Mouse (Mus musculus): Measurements from ENCODE around the gene Fcor. TPM values are rescaled to one million over a fixed set of nuclear protein-coding genes. Genes with fewer than 3 reads are reported as not detected.

The Fcor gene
- polyA plus RNA-seq, 1 experiment from 2014 or later = 9.1 TPM

DNA sequence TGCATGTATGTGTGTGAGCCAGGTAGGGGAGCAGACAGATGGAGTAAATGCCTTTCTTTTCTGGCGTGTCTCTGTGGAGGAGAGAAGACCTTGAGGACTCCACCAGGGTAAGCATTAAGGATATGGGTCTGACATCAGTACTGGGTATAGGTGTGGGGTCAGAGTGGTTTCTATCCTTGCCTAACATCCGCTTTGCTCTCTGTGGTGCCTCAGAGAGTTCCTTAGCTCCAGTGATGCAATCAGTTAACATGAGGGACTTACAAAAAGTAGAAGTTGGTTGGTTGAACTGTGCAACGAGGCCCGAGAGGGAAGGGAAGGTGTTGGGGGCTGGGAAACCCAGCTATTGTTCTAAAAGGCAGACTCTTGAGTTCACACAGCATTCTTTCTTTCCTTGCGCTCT lies 7.8 kb downstream of the Fcor start:
- no peak for ATAC-seq (replicated peaks)
- Histone ChIP-seq H3K4me1 (no peaks in the 10 kb centered on the region), H3K9ac (replicated peaks) (no peak overlapping the region), H3K4me3 (no peak overlapping the region), H3K9me3 (no peaks in the 10 kb centered on the region), H3K36me3 (no peaks in the 10 kb centered on the region), H3K27ac (replicated peaks) (no peak overlapping the region), H3K4me2 (replicated peaks) (no peak overlapping the region), H3K27me3 (no peaks in the 10 kb centered on the region)
- WGBS = 63% methylated on average over 4 of the region's 5 CpGs

DNA sequence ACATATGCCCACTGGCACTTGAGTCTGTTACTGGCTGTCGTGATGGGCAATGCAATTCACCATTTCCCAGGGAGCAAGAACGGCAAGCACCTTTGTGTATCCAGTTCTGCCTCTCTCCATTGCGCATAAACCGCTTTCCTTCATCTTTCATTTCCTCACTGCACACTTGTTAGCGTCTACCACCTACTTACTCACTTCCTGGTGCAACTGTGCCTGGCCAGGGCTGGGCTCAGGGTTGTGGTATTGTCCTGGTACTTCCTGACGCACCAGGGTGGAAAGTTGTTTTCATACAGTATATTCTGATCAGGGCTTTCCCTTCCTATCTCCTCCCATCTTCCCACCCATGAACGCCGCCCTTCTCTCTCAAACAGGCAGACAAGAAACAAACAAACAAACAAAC lies 11.3 kb downstream of the Fcor start:
- no peak overlapping the region for H3K9ac ChIP-seq (replicated peaks)
- 82% methylated on average over 8 of the region's 8 CpGs for WGBS
- no peaks in the 10 kb centered on the region for H3K9me3 ChIP-seq
- H3K27me3 ChIP-seq = no peaks in the 10 kb centered on the region
- ATAC-seq (replicated peaks) = no peak
- H3K36me3 ChIP-seq = no peaks in the 10 kb centered on the region
- H3K4me1 ChIP-seq = 0 out of 2 replicates have a peak, but pooled peaks cover 5% of the 10 kb centered on the region
- no peak overlapping the region for H3K4me3 ChIP-seq
- H3K4me2 ChIP-seq (replicated peaks) = no peak overlapping the region
- no peak overlapping the region for H3K27ac ChIP-seq (replicated peaks)

DNA sequence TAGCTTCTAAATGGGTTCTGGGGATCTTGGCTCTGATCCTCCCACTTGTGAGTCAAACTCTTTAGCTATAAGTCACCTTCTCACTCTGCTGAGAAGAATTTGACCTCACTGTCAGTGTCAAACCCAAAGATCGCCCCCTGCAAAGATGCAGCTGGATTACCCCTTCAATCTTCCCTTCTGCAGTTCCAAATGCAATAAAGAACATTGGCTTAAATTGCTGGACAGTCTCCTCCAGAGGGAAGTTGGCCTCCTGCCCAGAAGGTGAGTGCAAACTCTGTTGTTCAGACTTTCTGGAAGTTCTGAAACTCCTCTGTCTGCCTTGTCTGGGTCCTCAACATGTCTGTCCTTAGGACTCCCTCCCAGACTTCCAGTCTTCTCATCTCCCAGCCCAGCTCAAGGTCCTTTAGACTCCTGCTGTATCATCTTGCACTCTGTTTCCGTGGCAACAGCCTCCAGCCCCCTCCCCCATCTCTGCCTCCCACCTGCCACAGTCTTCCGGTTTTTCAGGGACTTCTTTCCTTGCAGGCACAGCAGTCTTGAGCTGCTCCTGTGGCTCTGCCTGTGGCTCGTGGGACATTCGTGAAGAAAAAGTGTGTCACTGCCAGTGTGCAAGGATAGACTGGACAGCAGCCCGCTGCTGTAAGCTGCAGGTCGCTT lies 15.3 kb downstream of the Fcor start:
- Histone ChIP-seq H3K27me3 (no peaks in the 10 kb centered on the region), H3K4me1 (0 out of 2 replicates have a peak, but pooled peaks cover 5% of the 10 kb centered on the region), H3K9ac (replicated peaks) (no peak overlapping the region), H3K27ac (replicated peaks) (no peak overlapping the region), H3K36me3 (no peaks in the 10 kb centered on the region), H3K9me3 (no peaks in the 10 kb centered on the region), H3K4me2 (replicated peaks) (no peak overlapping the region), H3K4me3 (no peak overlapping the region)
- 20% methylated on average over 7 of the region's 7 CpGs for WGBS
- no peak; the same call in 1 of the 2 replicates for ATAC-seq (replicated peaks)

DNA sequence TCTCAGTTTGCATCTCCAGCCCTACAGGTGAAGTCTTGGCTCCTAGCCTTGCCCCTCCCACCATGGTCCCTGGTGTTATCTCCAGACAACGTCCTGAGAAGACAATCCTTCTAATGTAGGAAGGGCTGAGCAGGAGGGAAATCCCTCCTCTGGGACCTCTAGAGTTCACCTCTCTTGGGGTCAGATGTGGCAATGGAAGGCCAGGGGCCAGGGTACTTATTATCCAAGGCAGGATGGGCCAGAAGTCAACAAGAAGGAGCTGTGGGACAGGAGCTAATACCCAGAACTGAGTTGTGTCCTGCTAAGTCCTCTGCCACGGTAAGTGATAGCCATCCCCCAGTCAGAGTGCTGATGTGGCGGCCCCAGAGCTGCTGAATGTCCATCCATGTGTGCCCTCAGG lies 16.6 kb downstream of the Fcor start, which contains the start of gene Retn:
Gene Retn (plus strand): TSS at position 245 of the 400 bp plus-strand sequence.
- no peak within 1 kb of the TSS for H3K9ac ChIP-seq (replicated peaks)
- H3K4me1 ChIP-seq = 0 out of 2 replicates have a peak, but pooled peaks cover 5% of the 10 kb centered on the region
- no peaks in the 10 kb centered on the region for H3K27me3 ChIP-seq
- WGBS = 81% methylated on average over 3 of the region's 3 CpGs
- H3K27ac ChIP-seq (replicated peaks) = no peak within 1 kb of the TSS
- no peaks in the 10 kb centered on the region for H3K9me3 ChIP-seq
- H3K4me2 ChIP-seq (replicated peaks) = no peak within 1 kb of the TSS
- no peak for ATAC-seq (replicated peaks)
- H3K36me3 ChIP-seq = no peaks in the 10 kb centered on the region
- no peak within 1 kb of the TSS for H3K4me3 ChIP-seq

DNA sequence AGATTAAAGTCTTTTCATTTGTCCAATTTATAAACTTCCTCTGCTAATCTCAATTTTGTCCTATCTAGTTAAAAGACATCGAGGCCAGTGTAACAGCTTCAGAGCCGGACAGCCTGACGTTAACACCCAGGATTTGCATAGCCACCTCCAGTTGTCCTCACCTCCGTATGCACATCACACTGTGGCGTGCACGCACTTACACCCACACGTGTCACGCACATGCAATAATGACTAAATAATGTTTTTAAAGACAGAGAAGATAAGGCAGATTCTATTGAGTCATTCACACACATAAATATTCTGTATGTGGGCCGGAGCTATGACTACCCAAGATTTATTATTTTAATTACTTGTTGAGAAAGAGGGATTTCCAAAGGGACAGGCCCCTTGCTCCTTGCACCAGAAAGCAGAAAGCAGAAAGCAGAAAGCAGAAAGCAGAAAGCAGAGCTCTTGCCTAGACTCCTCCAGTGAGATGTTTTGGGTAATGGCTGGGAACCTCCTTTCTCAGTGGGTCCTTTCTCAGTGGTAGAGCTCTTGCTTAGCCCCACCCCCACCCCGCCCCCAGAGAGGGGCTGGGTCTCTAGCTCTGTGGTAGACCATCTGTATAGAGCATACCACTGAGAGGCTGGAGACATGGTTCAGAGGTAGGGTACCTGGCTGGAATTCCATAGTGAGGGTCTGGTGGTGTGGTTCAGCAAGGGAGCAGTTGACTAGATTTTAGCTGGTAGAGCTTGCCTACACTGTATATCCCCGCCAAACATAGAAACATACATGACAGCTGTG lies 17.2 kb downstream of the Fcor start:
- H3K4me3 ChIP-seq = no peak overlapping the region
- no peaks in the 10 kb centered on the region for H3K9me3 ChIP-seq
- H3K4me1 ChIP-seq = 0 out of 2 replicates have a peak, but pooled peaks cover 5% of the 10 kb centered on the region
- H3K36me3 ChIP-seq = no peaks in the 10 kb centered on the region
- H3K9ac ChIP-seq (replicated peaks) = no peak overlapping the region
- H3K27me3 ChIP-seq = no peaks in the 10 kb centered on the region
- no peak for ATAC-seq (replicated peaks)
- 76% methylated on average over 11 of the region's 11 CpGs for WGBS
- no peak overlapping the region for H3K27ac ChIP-seq (replicated peaks)
- H3K4me2 ChIP-seq (replicated peaks) = no peak overlapping the region

DNA sequence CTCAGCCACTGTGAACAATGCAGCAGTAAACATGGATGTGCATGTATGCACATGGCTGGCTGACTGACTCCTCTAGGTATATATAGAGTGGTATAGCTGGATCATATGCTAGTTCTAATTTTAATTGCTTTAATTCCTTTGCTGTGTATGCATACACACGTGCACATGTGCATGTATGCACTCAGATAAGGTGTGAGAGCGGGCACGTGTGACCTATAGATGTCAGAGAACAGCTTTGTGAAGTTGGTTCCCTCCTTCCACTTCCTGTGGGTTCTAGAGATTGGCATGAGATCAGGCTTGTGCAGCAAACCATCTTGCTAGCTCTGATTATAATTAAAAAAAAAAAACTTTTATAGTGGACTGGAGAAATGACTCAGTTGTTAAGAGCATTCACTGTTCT lies 19.3 kb downstream of the Fcor start:
- Histone ChIP-seq H3K4me3 (no peak overlapping the region), H3K27me3 (no peaks in the 10 kb centered on the region), H3K27ac (replicated peaks) (no peak overlapping the region), H3K4me1 (0 out of 2 replicates have a peak, but pooled peaks cover 5% of the 10 kb centered on the region), H3K4me2 (replicated peaks) (no peak overlapping the region), H3K36me3 (no peaks in the 10 kb centered on the region), H3K9ac (replicated peaks) (no peak overlapping the region), H3K9me3 (no peaks in the 10 kb centered on the region)
- no peak for ATAC-seq (replicated peaks)
- WGBS = 71% methylated on average over 3 of the region's 3 CpGs

DNA sequence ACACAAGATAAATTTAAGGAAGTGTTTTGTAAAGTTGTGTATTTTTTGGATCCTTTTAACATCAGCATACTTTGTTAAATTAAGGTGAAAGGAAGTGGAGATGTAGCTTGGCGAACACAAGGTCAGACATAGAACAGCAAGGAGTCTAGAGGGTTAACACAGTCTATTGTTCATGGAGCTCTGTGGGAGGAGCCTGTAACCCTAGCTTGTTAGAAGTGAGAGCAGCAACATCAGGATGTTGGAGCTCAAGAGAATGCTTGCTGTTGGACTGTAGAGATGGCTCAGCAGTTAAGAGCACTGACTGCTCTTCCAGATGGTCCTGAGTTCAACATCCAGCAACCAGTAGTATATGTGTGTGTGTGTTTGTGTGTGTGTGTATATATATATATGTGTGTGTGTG lies 23.2 kb downstream of the Fcor start:
- no peaks in the 10 kb centered on the region for H3K27me3 ChIP-seq
- ATAC-seq (replicated peaks) = no peak
- H3K4me2 ChIP-seq (replicated peaks) = no peak overlapping the region
- no peaks in the 10 kb centered on the region for H3K36me3 ChIP-seq
- H3K27ac ChIP-seq (replicated peaks) = no peak overlapping the region
- H3K4me3 ChIP-seq = no peak overlapping the region
- no peaks in the 10 kb centered on the region for H3K9me3 ChIP-seq
- no peaks in the 10 kb centered on the region for H3K4me1 ChIP-seq
- 43% methylated on average over 1 of the region's 1 CpGs for WGBS
- H3K9ac ChIP-seq (replicated peaks) = no peak overlapping the region

DNA sequence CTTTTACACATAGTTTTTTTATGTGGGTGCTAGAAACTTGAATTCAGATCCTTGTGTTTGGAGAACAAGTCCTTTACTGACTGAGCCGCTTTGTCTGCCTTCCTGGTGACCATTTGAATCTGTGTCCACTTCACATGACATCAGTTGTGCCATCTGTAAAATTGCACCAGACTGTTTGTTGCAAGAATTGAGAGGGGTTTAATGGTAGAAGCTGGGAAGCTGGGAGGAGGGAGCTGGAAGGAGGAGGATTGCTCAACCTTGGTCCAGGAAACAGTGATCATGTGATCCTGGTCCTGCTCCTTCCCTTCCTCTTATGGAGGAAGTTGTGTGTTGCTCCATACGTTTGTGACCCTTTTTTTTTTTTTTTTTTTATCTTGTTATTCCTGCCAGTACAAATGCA lies 23.9 kb downstream of the Fcor start:
- Histone ChIP-seq H3K4me1 (no peaks in the 10 kb centered on the region), H3K27me3 (no peaks in the 10 kb centered on the region), H3K4me3 (no peak overlapping the region), H3K4me2 (replicated peaks) (no peak overlapping the region), H3K9me3 (no peaks in the 10 kb centered on the region), H3K36me3 (no peaks in the 10 kb centered on the region), H3K27ac (replicated peaks) (no peak overlapping the region), H3K9ac (replicated peaks) (no peak overlapping the region)
- WGBS = 72% methylated on average over 2 of the region's 2 CpGs
- ATAC-seq (replicated peaks) = no peak

DNA sequence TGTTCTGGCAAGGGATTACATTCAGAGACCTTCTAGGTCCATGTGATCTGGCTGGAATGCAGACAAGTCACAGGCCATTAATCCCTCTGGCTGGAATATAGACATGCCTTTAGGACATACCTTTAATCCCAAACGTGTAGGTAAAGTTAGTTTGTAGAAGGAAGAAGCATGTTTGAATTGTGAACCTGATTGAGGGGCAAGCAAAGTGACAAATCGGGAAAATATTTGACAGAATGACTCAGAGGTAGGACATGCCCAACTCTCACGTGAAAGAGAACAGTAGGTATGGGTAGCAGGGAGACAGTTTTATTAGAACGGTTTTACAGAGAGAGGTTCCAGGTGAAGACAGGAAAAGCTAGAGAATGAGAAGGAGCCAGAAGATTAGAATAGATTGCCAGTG lies 24.6 kb downstream of the Fcor start:
- Histone ChIP-seq H3K36me3 (no peaks in the 10 kb centered on the region), H3K9me3 (no peaks in the 10 kb centered on the region), H3K4me3 (no peak overlapping the region), H3K27me3 (no peaks in the 10 kb centered on the region), H3K4me2 (replicated peaks) (no peak overlapping the region), H3K4me1 (no peaks in the 10 kb centered on the region), H3K9ac (replicated peaks) (no peak overlapping the region), H3K27ac (replicated peaks) (no peak overlapping the region)
- WGBS = 81% methylated on average over 4 of the region's 4 CpGs
- no peak for ATAC-seq (replicated peaks)

DNA sequence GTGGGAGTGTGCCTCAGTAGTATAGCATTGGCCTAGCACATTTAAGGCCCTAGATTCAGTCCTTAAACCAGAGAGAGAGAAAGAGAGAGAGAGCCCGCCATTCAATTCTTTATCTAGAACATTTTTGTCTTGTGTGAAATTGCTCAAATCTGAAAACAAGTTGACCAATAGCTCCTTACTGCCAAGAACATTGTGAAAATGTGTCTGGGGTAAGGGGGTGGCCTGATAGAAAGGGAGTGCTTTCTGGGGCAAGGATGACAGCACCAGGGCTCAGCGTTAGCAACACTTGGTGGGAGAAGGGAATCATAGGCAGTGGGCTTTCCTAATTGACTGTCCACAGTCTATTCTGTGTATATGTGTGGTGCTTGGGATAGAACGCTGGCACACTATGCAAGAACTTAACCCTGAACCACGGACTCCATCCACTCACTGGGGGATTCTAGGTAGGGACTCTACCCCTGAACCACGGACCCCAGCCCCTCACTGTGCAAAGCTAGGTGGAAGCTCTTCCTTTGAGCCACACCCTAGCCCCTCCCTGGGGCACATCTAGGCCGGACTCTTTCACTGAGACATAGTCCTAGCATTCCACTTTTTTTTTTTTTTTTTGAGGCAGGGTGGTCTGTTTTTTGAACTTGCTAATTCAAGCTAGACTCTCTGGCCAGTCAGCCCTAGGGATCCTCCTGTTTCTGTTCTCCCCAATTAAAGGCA lies 25.2 kb downstream of the Fcor start:
- Histone ChIP-seq H3K9ac (replicated peaks) (no peak overlapping the region), H3K9me3 (no peaks in the 10 kb centered on the region), H3K27me3 (no peaks in the 10 kb centered on the region), H3K4me1 (no peaks in the 10 kb centered on the region), H3K4me2 (replicated peaks) (no peak overlapping the region), H3K36me3 (no peaks in the 10 kb centered on the region), H3K4me3 (no peak overlapping the region), H3K27ac (replicated peaks) (no peak overlapping the region)
- 84% methylated on average over 6 of the region's 6 CpGs for WGBS
- no peak for ATAC-seq (replicated peaks)

DNA sequence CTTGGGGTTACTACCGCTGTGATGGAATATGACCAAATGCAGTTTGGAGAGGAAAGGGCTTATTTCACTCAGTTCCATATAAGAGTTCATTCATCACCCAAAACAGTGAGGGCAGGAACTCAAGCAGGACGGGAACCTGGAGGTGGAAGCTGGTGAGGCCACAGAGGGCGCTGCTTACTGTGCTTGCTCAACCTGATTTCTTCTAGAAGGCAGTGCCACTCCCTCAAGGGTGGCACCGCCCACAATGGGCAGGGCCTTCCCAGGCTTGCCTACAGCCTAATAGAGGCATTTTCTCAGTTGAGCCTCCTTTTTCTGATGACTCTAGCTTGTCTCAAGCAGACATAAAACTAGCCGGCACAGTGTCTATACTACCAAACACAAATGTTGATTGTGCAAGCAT lies 26.4 kb downstream of the Fcor start:
- no peak overlapping the region for H3K4me2 ChIP-seq (replicated peaks)
- no peak for ATAC-seq (replicated peaks)
- 24% methylated on average over 5 of the region's 5 CpGs for WGBS

DNA sequence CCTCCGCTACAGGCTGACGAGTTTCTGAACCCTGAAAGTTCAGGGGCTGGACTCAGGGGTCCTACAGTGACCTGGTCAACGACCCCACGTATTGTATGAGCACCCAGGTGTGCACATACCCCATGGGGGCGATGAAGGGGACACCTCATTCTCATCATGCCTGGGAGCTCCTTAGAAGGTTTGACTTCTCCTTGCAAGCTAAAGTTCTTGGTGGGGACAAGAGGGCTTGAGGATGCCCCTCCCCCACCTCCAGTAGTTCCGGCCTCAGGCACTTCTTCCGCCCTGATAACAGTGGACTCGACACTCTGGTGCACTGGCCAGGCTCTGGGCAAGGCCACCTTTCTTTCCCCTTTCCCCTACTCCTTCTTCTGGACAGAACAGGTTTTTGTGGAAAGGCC lies 40.7 kb downstream of the Fcor start:
- no peaks in the 10 kb centered on the region for H3K36me3 ChIP-seq
- no peak; the same call in 1 of the 2 replicates for ATAC-seq (replicated peaks)
- peaks cover 13% of the 10 kb centered on the region for H3K4me1 ChIP-seq
- peak overlapping the region; percentile 57 for H3K4me3 ChIP-seq
- peak overlapping the region; percentile 39 for H3K9ac ChIP-seq (replicated peaks)
- 28% methylated on average over 8 of the region's 8 CpGs for WGBS
- peak overlapping the region; percentile 70 for H3K4me2 ChIP-seq (replicated peaks)
- no peak overlapping the region for H3K27ac ChIP-seq (replicated peaks)
- no peaks in the 10 kb centered on the region for H3K27me3 ChIP-seq
- no peaks in the 10 kb centered on the region for H3K9me3 ChIP-seq

More for the DNA sequence above, 26.4 kb downstream of the Fcor start:
- no peaks in the 10 kb centered on the region for H3K27me3 ChIP-seq
- no peak overlapping the region for H3K27ac ChIP-seq (replicated peaks)
- H3K9me3 ChIP-seq = no peaks in the 10 kb centered on the region
- no peaks in the 10 kb centered on the region for H3K4me1 ChIP-seq
- no peaks in the 10 kb centered on the region for H3K36me3 ChIP-seq
- H3K4me3 ChIP-seq = no peak overlapping the region
- H3K9ac ChIP-seq (replicated peaks) = no peak overlapping the region

All from forebrain, embryonic 15.5 days (tissue).